Mouse (Mus musculus) intestine, embryonic 14.5 days (tissue): Measurements from ENCODE around the gene Fut11. TPM values are rescaled to one million over a fixed set of nuclear protein-coding genes. Genes with fewer than 3 reads are reported as not detected.

ENCODE experiments used
- ATAC-seq: fragments of 200-750 bp; cut with Nextera tagmentation; replicated peaks from 2 replicates; pipeline ENCODE4 v1.8.0; 2017; ENCODE audit warnings: low read depth, moderate number of reproducible peaks, moderate TSS enrichment, moderate library complexity; ENCODE audit not compliant: low FRiP score, low TSS enrichment
- DNase-seq: peaks from one replicate; pipeline ENCODE4 v3.0.0-alpha.2; 2018; ENCODE audit warnings: low spot score
- H3K27ac ChIP-seq: fragments of 300-500 bp; sonication (generic); 2 replicates; pipeline ENCODE4 v1.5.1; 2014; ENCODE audit warnings: low read depth, mild to moderate bottlenecking, control low read depth
- H3K27me3 ChIP-seq: fragments of 300-500 bp; sonication (generic); replicated peaks from 2 replicates; pipeline ENCODE4 v1.6.1; 2014; ENCODE audit warnings: low read length, control low read depth; ENCODE audit not compliant: control insufficient read depth, insufficient read depth
- H3K36me3 ChIP-seq: fragments of 300-500 bp; sonication (generic); 2 replicates; pipeline ENCODE4 v1.6.1; 2014; ENCODE audit warnings: low read length, control low read depth; ENCODE audit not compliant: control insufficient read depth, insufficient read depth
- H3K4me1 ChIP-seq: fragments of 300-500 bp; sonication (generic); replicated peaks from 2 replicates; pipeline ENCODE4 v1.6.1; 2014; ENCODE audit warnings: low read length, control low read depth, mixed read lengths; ENCODE audit not compliant: control insufficient read depth, insufficient read depth
- H3K4me2 ChIP-seq: fragments of 300-500 bp; sonication (generic); 2 replicates; pipeline ENCODE4 v1.6.1; 2014; ENCODE audit warnings: low read length
- H3K4me3 ChIP-seq: fragments of 300-500 bp; sonication (generic); 2 replicates; pipeline ENCODE4 v1.5.1; 2014; ENCODE audit warnings: low read depth, low read length, control low read depth, mixed read lengths
- H3K9ac ChIP-seq: fragments of 300-500 bp; sonication (generic); 2 replicates; pipeline ENCODE4 v1.6.1; 2014; ENCODE audit warnings: mild to moderate bottlenecking, low read length
- H3K9me3 ChIP-seq: fragments of 300-500 bp; sonication (generic); 2 replicates; pipeline ENCODE4 v1.6.1; 2016; ENCODE audit warnings: low read length, control low read depth; ENCODE audit not compliant: control insufficient read depth
- WGBS: fragments of 180-500 bp; shearing (Covaris S2); extraction: QIAGEN DNeasy Blood & Tissue Kit; methylation state at CpG from one replicate; pipeline ENCODE4 v1.1.7; 2014; 5-methylcytosine and 5-hydroxymethylcytosine counted together
- microRNA-seq: library from miRNA; unstranded; fragments of <30 nt; microRNA quantifications from one replicate; pipeline ENCODE4, GENCODE M21; 2016
- polyA plus RNA-seq: library from polyadenylated mRNA; unstranded; fragments of >200 nt; fragmentation: Nextera tagmentation; extraction: Ambion mirVana; gene quantifications from 2 replicates; pipeline ENCODE4 v1.2.1, GENCODE M21; 2014

The Fut11 gene
- polyA plus RNA-seq, 1 experiment from 2014 or later, result 19.6 TPM

GRCm38 (mm10) chr14:20746935-20747334 is 52.2 kb downstream of the Fut11 start:
- no peaks in the 10 kb centered on the region for H3K4me1 ChIP-seq
- WGBS, result 83% methylated on average over 3 of the region's 3 CpGs
- no peak overlapping the region for H3K4me2 ChIP-seq
- DNase-seq (no peak), ATAC-seq (no peak)
- peaks cover 43% of the 10 kb centered on the region for H3K36me3 ChIP-seq
- H3K9me3 ChIP-seq, result no peaks in the 10 kb centered on the region
- H3K27ac ChIP-seq, result no peak overlapping the region
- H3K9ac ChIP-seq, result no peak overlapping the region
- H3K4me3 ChIP-seq, result no peak overlapping the region
- no peaks in the 10 kb centered on the region for H3K27me3 ChIP-seq

- H3K4me2 ChIP-seq, result no peak overlapping the region
- no peaks in the 10 kb centered on the region for H3K9me3 ChIP-seq
- no peak overlapping the region for H3K27ac ChIP-seq
- peaks cover 30% of the 10 kb centered on the region for H3K36me3 ChIP-seq
- H3K9ac ChIP-seq, result no peak overlapping the region
- no peak overlapping the region for H3K4me3 ChIP-seq
- WGBS, result 68% methylated on average over 4 of the region's 4 CpGs
- no peak for ATAC-seq
- no peak for DNase-seq
- H3K27me3 ChIP-seq, result no peaks in the 10 kb centered on the region
- no peaks in the 10 kb centered on the region for H3K4me1 ChIP-seq
Observed at GRCm38 (mm10) chr14:20748388-20748787, 53.6 kb downstream of the Fut11 start.

GRCm38 (mm10) chr14:20749494-20750051 is 54.8 kb downstream of the Fut11 start:
- Histone ChIP-seq H3K4me3 (no peak overlapping the region), H3K36me3 (peaks cover 23% of the 10 kb centered on the region), H3K9ac (no peak overlapping the region), H3K27me3 (no peaks in the 10 kb centered on the region), H3K4me2 (no peak overlapping the region), H3K4me1 (no peaks in the 10 kb centered on the region), H3K27ac (no peak overlapping the region), H3K9me3 (no peaks in the 10 kb centered on the region)
- 75% methylated on average over 4 of the region's 4 CpGs for WGBS
- ATAC-seq (no peak), DNase-seq (no peak)

DNA sequence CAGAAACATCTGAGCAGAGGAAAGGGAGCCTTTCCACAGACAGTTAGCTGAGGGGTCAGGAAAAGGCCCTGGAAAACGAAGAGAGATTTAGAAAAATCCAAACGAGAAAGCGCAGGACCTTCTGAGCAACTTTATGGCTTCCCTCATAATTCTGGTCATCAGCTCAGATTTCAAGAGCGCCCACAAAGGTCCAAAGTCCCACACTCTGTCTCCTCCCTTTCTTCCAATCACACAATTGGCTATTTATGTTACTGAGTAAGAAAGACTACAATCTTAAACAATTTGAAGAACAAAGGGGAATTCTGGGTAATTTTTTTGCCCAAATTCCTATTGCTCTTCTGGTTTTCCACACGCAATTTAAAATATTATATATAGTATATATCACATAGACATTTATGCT is 55.7 kb downstream of the Fut11 start:
- H3K4me2 ChIP-seq, result peak overlapping the region; percentile 20; the same call in 1 of the 2 replicates
- H3K9ac ChIP-seq, result no peak overlapping the region
- peak overlapping the region; percentile 29; the same call in 1 of the 2 replicates for H3K27ac ChIP-seq
- no peaks in the 10 kb centered on the region for H3K4me1 ChIP-seq
- DNase-seq (no peak), ATAC-seq (peak; percentile 58; the same call in 1 of the 2 replicates)
- peaks cover 24% of the 10 kb centered on the region for H3K36me3 ChIP-seq
- H3K4me3 ChIP-seq, result no peak overlapping the region
- 60% methylated on average over 5 of the region's 5 CpGs for WGBS
- no peaks in the 10 kb centered on the region for H3K9me3 ChIP-seq
- no peaks in the 10 kb centered on the region for H3K27me3 ChIP-seq

Small RNA genes within 50 kb of the gene (microRNA-seq; reads per million reads assigned to microRNA genes)
- gene Mir6946, result 1.1 reads per million, percentile 9 among the genes with 10 or more reads in this experiment

Other genes with a start within 250 kb of the Fut11 start
- 0.08 and 0.36 TPM in 2 replicates for gene Cfap70, start 242.7 kb upstream of the Fut11 start, polyA plus RNA-seq
- 41.4 and 46.2 TPM in 2 replicates for gene Anxa7, start 214.8 kb upstream of the Fut11 start, polyA plus RNA-seq
- gene Mss51, start 198.1 kb upstream of the Fut11 start, polyA plus RNA-seq, result 0.95 and 1.0 TPM in 2 replicates
- gene Ppp3cb, start 148.4 kb upstream of the Fut11 start, polyA plus RNA-seq, result 57.2 and 58.7 TPM in 2 replicates
- 8.2 and 8.9 TPM in 2 replicates for gene Usp54, start 53.9 kb upstream of the Fut11 start, polyA plus RNA-seq
- gene Myoz1, start 38.4 kb upstream of the Fut11 start, polyA plus RNA-seq, result not detected in 2 replicates
- 0.18 and 0.19 TPM in 2 replicates for gene Synpo2l, start 26.6 kb upstream of the Fut11 start, polyA plus RNA-seq
- gene Sec24c, start 20.7 kb upstream of the Fut11 start, polyA plus RNA-seq, result 87.4 and 92.4 TPM in 2 replicates
- gene Chchd1, start 8.0 kb downstream of the Fut11 start, polyA plus RNA-seq, result 231 and 234 TPM in 2 replicates
- 30.3 and 35.9 TPM in 2 replicates for gene Zswim8, start 12.6 kb downstream of the Fut11 start, polyA plus RNA-seq
- 29.2 and 29.6 TPM in 2 replicates for gene Ndst2, start 39.6 kb downstream of the Fut11 start, polyA plus RNA-seq
- gene Camk2g, start 99.1 kb downstream of the Fut11 start, polyA plus RNA-seq, result 47.6 and 53.3 TPM in 2 replicates
- 1.1 and 1.3 TPM in 2 replicates for gene Plau, start 141.7 kb downstream of the Fut11 start, polyA plus RNA-seq
- 82.1 and 88.2 TPM in 2 replicates for gene Vcl, start 234.4 kb downstream of the Fut11 start, polyA plus RNA-seq